Mouse (Mus musculus): ENCODE measurements around the gene Pmvk. TPM values are rescaled to one million over a fixed set of nuclear protein-coding genes. Genes with fewer than 3 reads are reported as not detected.

Gene Pmvk
- polyA plus RNA-seq, 1 experiment from 2014 or later: 123 TPM

- Histone ChIP-seq H3K36me3 (replicated peaks) (peaks cover 15% of the 10 kb centered on the region; the same call in 1 of the 2 replicates), H3K27me3 (replicated peaks) (no peaks in the 10 kb centered on the region), H3K27ac (no peak overlapping the region), H3K9me3 (no peaks in the 10 kb centered on the region), H3K4me3 (no peak overlapping the region), H3K4me1 (peaks cover 30% of the 10 kb centered on the region), H3K4me2 (no peak overlapping the region), H3K9ac (no peak overlapping the region)
- ATAC-seq (replicated peaks): no peak
- WGBS: 98% methylated on average over 8 of the region's 8 CpGs
Measured at GRCm38 (mm10) chr3:89432606-89433005, 21.7 kb upstream of the Pmvk start.

DNA sequence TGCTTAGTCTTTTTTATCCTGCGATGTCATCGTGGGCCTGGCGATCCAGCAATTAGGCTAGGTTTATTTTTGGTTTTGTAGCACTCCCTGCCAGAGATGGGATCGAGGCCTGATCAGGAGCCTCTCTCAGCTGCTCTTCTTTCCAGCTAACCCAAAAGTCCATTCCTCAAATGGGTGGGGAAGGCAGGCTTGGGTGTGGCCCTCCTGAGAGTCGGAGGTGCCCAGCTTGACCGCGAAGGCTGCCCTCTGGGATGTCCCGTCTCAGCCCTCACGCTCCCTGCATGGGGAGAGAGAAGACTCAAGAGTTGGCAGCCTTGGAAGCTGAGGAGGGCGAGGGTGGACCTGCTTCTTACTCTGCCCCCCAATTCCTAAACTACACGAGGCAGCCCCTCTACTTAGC is 19.8 kb upstream of the Pmvk start:
- no peaks in the 10 kb centered on the region for H3K9me3 ChIP-seq
- H3K36me3 ChIP-seq (replicated peaks): peaks cover 15% of the 10 kb centered on the region; the same call in 1 of the 2 replicates
- no peak overlapping the region for H3K4me2 ChIP-seq
- H3K4me1 ChIP-seq: peaks cover 30% of the 10 kb centered on the region
- H3K27me3 ChIP-seq (replicated peaks): no peaks in the 10 kb centered on the region
- 81% methylated on average over 11 of the region's 11 CpGs for WGBS
- H3K9ac ChIP-seq: no peak overlapping the region
- H3K27ac ChIP-seq: no peak overlapping the region
- no peak for ATAC-seq (replicated peaks)
- H3K4me3 ChIP-seq: no peak overlapping the region

GRCm38 (mm10) chr3:89435041-89435440 is 19.3 kb upstream of the Pmvk start:
- H3K36me3 ChIP-seq (replicated peaks): peaks cover 15% of the 10 kb centered on the region; the same call in 1 of the 2 replicates
- 69% methylated on average over 7 of the region's 7 CpGs for WGBS
- H3K9me3 ChIP-seq: no peaks in the 10 kb centered on the region
- H3K4me1 ChIP-seq: peaks cover 30% of the 10 kb centered on the region
- no peak overlapping the region for H3K4me2 ChIP-seq
- H3K9ac ChIP-seq: no peak overlapping the region
- ATAC-seq (replicated peaks): no peak
- peak overlapping the region; percentile 7; the same call in 1 of the 2 replicates for H3K27ac ChIP-seq
- H3K4me3 ChIP-seq: no peak overlapping the region
- H3K27me3 ChIP-seq (replicated peaks): no peaks in the 10 kb centered on the region

DNA sequence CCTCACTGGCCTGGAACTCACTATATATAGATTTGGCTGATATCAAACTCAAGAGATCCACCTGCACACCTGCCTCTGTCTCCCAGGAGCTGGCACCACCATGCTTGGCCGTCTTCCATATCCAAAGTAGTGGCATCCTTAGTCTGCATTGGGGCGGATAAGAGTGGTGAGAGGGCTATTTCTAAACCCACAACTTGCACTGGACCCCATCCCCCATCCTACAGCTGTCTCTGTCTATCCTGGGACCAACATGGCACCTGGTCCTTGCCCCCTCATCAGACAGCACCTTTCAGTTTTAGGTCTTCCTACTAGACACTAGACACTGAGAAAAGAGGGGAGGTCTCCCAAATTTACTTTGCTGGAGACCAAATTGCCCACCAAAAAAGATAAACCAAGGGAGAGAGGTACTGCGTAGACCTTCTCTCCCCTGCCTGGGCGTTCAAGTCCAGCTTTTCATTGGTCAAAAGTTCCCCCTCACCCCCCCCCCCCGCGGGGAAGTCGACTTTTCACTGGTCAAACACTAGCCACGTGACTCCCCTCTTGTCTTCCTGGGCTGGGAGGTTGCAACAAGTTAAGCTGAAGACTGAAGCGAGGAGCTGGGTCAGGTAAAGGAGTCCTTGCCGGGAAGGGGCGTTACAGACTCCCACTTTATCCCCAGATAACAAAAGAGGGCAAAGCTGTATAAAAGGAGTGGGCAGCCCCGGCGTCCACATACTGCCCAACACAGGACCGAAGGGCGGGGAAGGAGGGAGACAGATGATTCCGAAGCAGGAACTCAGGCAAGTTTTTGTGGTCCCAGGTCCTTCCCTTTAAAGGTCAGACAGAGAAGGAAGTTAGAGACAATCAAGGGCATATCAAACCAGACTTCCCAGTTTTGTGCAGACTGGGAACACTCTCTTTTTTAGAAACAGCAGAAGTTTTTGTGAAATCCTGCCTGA is 17.9 kb upstream of the Pmvk start, which contains the start of gene Pbxip1:
TSS of gene Pbxip1 (plus strand) at position 531 of the 938 bp plus-strand sequence.
- peak; percentile 41; the same call in 1 of the 2 replicates for ATAC-seq (replicated peaks)

DNA sequence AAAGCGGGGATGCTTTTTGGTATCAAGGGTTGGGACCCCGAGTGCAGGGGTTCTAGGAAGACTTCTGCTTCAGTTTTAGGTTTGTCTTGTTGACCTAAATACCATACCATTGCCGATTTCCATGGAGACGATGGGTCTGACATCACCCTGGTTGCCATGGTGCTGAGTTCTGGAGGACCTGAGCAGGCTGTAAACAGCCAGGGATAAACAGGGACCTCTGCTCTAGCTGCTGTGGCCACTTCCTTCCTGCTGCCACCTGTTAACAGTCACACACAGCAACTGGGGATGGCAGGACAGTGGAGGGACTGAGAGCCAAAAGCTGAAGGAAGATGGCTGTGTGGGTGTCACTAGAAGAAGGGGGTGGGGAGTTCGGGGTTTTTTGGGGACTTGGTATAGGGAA is 17.1 kb upstream of the Pmvk start:
- Histone ChIP-seq H3K4me2 (peak overlapping the region; percentile 39), H3K4me1 (peaks cover 13% of the 10 kb centered on the region), H3K36me3 (replicated peaks) (peaks cover 15% of the 10 kb centered on the region; the same call in 1 of the 2 replicates), H3K27ac (no peak overlapping the region), H3K4me3 (peak overlapping the region; percentile 32; the same call in 1 of the 2 replicates), H3K9ac (0 out of 2 replicates have a peak overlapping the region, but pooled peaks have one; percentile 15), H3K9me3 (no peaks in the 10 kb centered on the region), H3K27me3 (replicated peaks) (no peaks in the 10 kb centered on the region)
- WGBS: 17% methylated on average over 5 of the region's 5 CpGs
- ATAC-seq (replicated peaks): no peak

More for the DNA sequence above, 17.9 kb upstream of the Pmvk start, which contains the start of gene Pbxip1:
- peaks cover 15% of the 10 kb centered on the region; the same call in 1 of the 2 replicates for H3K36me3 ChIP-seq (replicated peaks)
- H3K9ac ChIP-seq: 0 out of 2 replicates have a peak within 1 kb of the TSS, but pooled peaks have one; percentile 15
- H3K27ac ChIP-seq: no peak within 1 kb of the TSS
- 5% methylated on average over 16 of the region's 16 CpGs for WGBS
- peaks cover 21% of the 10 kb centered on the region for H3K4me1 ChIP-seq
- peak within 1 kb of the TSS; percentile 32 for H3K4me3 ChIP-seq
- H3K4me2 ChIP-seq: peak within 1 kb of the TSS; percentile 39
- no peaks in the 10 kb centered on the region for H3K9me3 ChIP-seq
- H3K27me3 ChIP-seq (replicated peaks): no peaks in the 10 kb centered on the region

DNA sequence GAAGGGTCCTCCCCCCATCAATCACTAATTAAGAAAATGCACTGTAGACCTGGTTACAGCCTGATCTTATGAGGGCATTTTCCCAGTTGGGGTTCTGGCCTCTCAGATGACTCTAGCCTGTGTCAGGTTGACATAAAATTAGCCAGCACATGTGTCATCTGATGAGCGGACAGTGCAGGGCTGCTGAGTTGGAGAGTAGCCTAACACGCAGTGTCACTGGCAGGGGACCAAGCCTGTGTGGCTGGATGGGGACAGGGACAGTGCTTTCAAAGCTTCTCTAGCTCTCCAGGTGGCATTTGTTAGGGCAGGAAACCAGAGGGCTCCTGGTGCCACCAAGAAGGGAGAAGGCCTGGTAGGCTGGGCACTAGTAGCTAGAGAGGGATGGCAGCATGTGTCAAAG is 13.7 kb upstream of the Pmvk start:
- Histone ChIP-seq H3K9ac (no peak overlapping the region), H3K27ac (no peak overlapping the region), H3K9me3 (no peaks in the 10 kb centered on the region), H3K27me3 (replicated peaks) (no peaks in the 10 kb centered on the region), H3K36me3 (replicated peaks) (no peaks in the 10 kb centered on the region), H3K4me1 (peaks cover 11% of the 10 kb centered on the region), H3K4me3 (no peak overlapping the region), H3K4me2 (no peak overlapping the region)
- ATAC-seq (replicated peaks): no peak
- 90% methylated on average over 2 of the region's 2 CpGs for WGBS

DNA sequence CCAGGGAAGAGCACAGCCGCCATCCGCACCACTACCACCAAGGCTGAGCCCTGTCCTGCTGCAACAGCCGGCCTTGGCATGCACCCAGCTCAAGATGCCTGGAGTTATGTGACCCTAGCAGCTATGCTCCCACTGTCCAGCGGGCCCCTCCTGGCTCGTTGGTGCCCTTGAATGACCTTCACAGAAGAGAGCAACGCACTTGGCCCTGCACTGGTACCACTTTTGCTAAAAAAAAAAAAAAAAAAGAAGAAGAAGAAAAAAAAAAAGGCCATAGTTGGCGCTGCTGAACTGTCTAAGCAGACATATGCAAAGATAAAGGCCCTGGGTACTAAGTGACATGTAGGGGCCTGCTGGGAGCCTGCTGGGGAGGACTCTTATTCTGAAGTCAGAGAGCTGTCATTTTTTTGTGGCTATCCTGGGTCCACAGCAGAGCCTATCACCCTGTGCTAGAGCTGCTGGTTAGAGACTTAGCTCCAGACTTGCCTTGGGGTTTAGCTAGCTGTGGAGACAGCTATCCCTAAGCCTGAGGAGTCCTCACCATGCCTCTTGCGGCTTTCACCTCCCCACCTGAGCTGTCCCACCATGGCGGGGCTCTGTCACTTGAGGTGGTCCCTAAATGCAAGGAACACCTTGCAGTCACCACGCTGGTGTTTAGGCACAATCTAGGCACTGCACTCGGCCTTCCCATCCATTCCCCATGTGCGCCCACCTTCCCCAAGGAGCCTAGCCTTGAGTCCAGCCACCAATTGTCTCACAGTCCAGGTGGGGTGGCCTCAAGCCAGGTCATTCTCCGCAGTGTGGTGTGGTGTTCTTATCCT is 5.4 kb upstream of the Pmvk start:
- no peak for ATAC-seq (replicated peaks)
- Histone ChIP-seq H3K27me3 (replicated peaks) (no peaks in the 10 kb centered on the region), H3K4me2 (no peak overlapping the region), H3K36me3 (replicated peaks) (no peaks in the 10 kb centered on the region), H3K4me3 (no peak overlapping the region), H3K27ac (no peak overlapping the region), H3K9ac (no peak overlapping the region), H3K4me1 (peaks cover 9% of the 10 kb centered on the region; the same call in 1 of the 2 replicates), H3K9me3 (no peaks in the 10 kb centered on the region)
- WGBS: 64% methylated on average over 13 of the region's 13 CpGs

GRCm38 (mm10) chr3:89449541-89449940 is 4.8 kb upstream of the Pmvk start:
- H3K9me3 ChIP-seq: no peaks in the 10 kb centered on the region
- H3K4me1 ChIP-seq: peaks cover 9% of the 10 kb centered on the region; the same call in 1 of the 2 replicates
- H3K9ac ChIP-seq: no peak overlapping the region
- no peaks in the 10 kb centered on the region for H3K36me3 ChIP-seq (replicated peaks)
- H3K4me2 ChIP-seq: no peak overlapping the region
- 43% methylated on average over 7 of the region's 7 CpGs for WGBS
- H3K27me3 ChIP-seq (replicated peaks): no peaks in the 10 kb centered on the region
- ATAC-seq (replicated peaks): peak; percentile 37
- no peak overlapping the region for H3K27ac ChIP-seq
- H3K4me3 ChIP-seq: no peak overlapping the region

DNA sequence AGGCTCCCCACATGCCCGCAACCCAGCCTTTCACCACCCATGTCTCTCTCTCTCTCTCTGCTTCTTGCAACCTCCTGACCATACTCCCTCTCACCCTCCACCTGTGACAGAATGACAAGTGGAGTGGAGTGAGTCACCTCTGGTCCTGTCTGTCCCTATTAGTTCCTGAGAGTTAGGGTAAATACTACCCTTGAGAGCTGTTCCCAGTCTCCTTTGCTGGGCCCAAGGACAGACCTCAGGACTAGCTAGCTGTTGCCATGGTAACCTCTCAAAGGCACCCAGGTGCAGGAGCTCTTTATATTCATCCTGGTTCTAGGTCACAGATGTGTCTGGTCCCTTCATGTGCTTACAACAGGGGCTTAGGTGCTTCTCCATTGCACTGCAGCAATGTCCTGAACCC is 2.4 kb upstream of the Pmvk start:
- Histone ChIP-seq H3K36me3 (replicated peaks) (no peaks in the 10 kb centered on the region), H3K9me3 (no peaks in the 10 kb centered on the region), H3K9ac (no peak overlapping the region), H3K4me1 (peaks cover 9% of the 10 kb centered on the region; the same call in 1 of the 2 replicates), H3K27me3 (replicated peaks) (no peaks in the 10 kb centered on the region), H3K27ac (0 out of 2 replicates have a peak overlapping the region, but pooled peaks have one; percentile 29), H3K4me2 (no peak overlapping the region), H3K4me3 (no peak overlapping the region)
- 86% methylated on average over 1 of the region's 1 CpGs for WGBS
- no peak; the same call in 1 of the 2 replicates for ATAC-seq (replicated peaks)

DNA sequence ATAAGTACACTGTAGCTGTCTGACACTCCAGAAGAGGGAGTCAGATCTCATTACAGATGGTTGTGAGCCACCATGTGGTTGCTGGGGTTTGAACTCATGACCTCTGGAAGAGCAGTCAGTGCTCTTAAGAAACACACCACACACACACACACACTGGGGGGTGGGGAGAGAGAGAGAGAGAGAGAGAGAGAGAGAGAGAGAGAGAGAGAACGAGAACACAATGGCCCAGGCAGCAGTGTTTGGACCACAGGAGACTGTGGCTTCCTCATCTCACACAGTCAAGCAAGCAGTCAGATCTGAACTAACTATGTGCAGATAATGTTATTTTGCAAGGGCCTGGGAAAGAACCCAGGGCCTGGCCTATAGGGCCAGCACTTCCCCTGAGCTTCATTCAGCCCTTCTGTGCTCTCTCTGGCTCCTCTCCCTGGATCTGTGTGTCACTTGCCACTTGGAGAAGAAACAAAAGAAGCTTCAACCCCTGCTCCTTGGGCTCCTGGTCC is 1.5 kb downstream of the Pmvk start:
- WGBS: 17% methylated on average over 1 of the region's 1 CpGs
- Histone ChIP-seq H3K27ac (no peak overlapping the region), H3K36me3 (replicated peaks) (no peaks in the 10 kb centered on the region), H3K4me1 (peaks cover 21% of the 10 kb centered on the region; the same call in 1 of the 2 replicates), H3K9me3 (no peaks in the 10 kb centered on the region), H3K9ac (no peak overlapping the region), H3K27me3 (replicated peaks) (no peaks in the 10 kb centered on the region), H3K4me3 (no peak overlapping the region), H3K4me2 (no peak overlapping the region)
- ATAC-seq (replicated peaks): no peak

DNA sequence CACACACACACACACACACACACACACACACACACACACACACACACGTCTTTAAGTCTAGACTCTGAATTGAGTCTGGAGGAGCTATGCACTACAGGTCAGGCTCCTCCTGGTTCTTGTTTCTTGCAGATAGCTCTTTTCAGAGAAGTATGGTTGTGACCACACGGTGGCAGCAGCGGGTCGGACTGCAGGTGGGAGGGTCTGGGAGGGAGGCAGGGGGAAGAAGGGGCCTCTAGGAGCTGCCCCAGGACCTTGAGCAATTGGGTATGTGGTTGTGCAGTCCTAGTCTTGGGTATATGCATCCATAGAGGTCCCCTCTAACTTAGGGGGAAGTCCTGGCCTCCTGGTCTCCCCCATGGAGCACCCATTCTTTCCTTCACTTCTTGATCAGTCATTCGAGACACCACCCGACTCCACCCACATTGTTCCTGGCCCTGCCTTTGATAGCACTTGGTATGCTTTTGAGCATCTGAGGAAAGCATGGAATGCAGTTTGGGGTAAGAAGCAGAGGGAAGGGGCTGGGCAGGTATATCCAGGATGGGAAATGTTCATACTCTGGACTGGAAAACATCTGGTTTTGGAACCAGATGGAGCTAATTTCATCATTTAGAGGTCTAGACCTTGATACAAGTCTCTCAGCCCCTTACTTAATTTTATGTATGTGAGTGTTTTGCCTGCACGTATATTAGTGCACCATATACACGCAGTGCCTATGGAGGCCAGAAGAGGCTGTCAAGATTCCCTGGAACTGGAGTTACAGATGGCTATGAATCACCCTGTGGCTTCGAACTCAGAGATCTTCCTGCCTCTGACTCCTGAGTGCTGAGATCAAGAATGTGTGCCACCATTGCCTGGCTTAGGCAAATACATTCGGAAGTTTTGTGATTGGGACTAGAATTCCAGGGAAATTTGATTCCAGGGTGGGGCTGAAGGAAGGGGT is 2.7 kb downstream of the Pmvk start:
- ATAC-seq (replicated peaks): no peak
- 31% methylated on average over 10 of the region's 10 CpGs for WGBS
- Histone ChIP-seq H3K4me3 (no peak overlapping the region), H3K9ac (no peak overlapping the region), H3K36me3 (replicated peaks) (0 out of 2 replicates have a peak, but pooled peaks cover 3% of the 10 kb centered on the region), H3K4me2 (no peak overlapping the region), H3K9me3 (no peaks in the 10 kb centered on the region), H3K4me1 (peaks cover 17% of the 10 kb centered on the region; the same call in 1 of the 2 replicates), H3K27me3 (replicated peaks) (no peaks in the 10 kb centered on the region), H3K27ac (no peak overlapping the region)

Data from midbrain, embryonic 15.5 days (tissue).